Mouse (Mus musculus) lung, embryonic 14.5 days (tissue): Measurements from ENCODE around the gene Clstn2. TPM values are rescaled to one million over a fixed set of nuclear protein-coding genes. Genes with fewer than 3 reads are reported as not detected.
A peak's percentile ranks its signal among the peaks of the same experiment; 100 is the strongest.

ENCODE experiments used
- ATAC-seq: fragments of 200-750 bp; cut with Nextera tagmentation; 2 replicates; pipeline ENCODE4 v1.8.0; 2017; ENCODE audit warnings: mild to moderate bottlenecking, moderate TSS enrichment, moderate library complexity; ENCODE audit not compliant: insufficient read depth
- DNase-seq: peaks from one replicate; pipeline ENCODE4 v3.0.0-alpha.2; 2015
- H3K27ac ChIP-seq: fragments of 300-500 bp; sonication (generic); 2 replicates; pipeline ENCODE4 v1.5.1; 2014; ENCODE audit warnings: low read depth, mild to moderate bottlenecking, moderate library complexity
- H3K27me3 ChIP-seq: fragments of 300-500 bp; sonication (generic); 2 replicates; pipeline ENCODE4 v1.6.1; 2014; ENCODE audit warnings: low read length, control low read depth; ENCODE audit not compliant: insufficient read depth
- H3K36me3 ChIP-seq: fragments of 300-500 bp; sonication (generic); 2 replicates; pipeline ENCODE4 v1.6.1; 2014; ENCODE audit warnings: control low read depth; ENCODE audit not compliant: insufficient read depth
- H3K4me1 ChIP-seq: fragments of 300-500 bp; sonication (generic); 2 replicates; pipeline ENCODE4 v1.6.1; 2014; ENCODE audit warnings: antibody characterized with exemption, control low read depth; ENCODE audit not compliant: insufficient read depth
- H3K4me2 ChIP-seq: fragments of 300-500 bp; sonication (generic); 2 replicates; pipeline ENCODE4 v1.6.1; 2014; ENCODE audit warnings: mild to moderate bottlenecking
- H3K4me3 ChIP-seq: fragments of 300-500 bp; sonication (generic); 2 replicates; pipeline ENCODE4 v1.5.1; 2014; ENCODE audit warnings: low read depth, low read length
- H3K9ac ChIP-seq: fragments of 300-500 bp; sonication (generic); 2 replicates; pipeline ENCODE4 v1.6.1; 2014
- H3K9me3 ChIP-seq: fragments of 300-500 bp; sonication (generic); 2 replicates; pipeline ENCODE4 v1.6.1; 2016; ENCODE audit warnings: low read depth, low read length, control low read depth
- CTCF ChIP-seq: IDR thresholded peaks from 2 replicates; pipeline ENCODE4 v1.5.1; 2016; ENCODE audit warnings: antibody characterized with exemption, low read depth
- WGBS: fragments of 180-500 bp; shearing (Covaris S2); extraction: QIAGEN DNeasy Blood & Tissue Kit; methylation state at CpG from one replicate; pipeline ENCODE4 v1.1.7; 2014; 5-methylcytosine and 5-hydroxymethylcytosine counted together
- polyA plus RNA-seq: library from polyadenylated mRNA; unstranded; fragments of >200 nt; fragmentation: Nextera tagmentation; extraction: Ambion mirVana; gene quantifications from 2 replicates; pipeline ENCODE4 v1.2.1, GENCODE M21; 2014

The Clstn2 gene
- polyA plus RNA-seq, 1 experiment from 2014 or later: 2.0 TPM

DNA sequence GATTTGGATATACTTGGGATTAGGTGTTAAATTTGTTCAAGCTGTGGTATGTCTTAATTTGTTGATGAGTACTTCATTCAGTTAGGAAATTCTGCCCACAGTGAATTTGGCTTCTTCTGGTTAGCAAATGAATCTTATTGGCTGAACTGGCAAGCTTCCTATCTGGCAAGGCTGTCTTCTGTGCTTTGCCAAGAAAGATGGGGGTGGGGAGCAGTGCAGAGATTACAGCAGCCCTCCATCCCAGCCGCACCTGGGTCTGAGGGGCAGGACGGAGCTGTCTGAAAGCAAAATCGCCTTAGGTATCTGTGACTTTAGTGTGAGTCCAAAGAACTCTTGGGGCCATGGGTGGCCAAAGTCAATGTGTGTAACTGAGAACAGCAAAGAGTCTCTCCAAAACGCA lies 40.9 kb downstream of the Clstn2 start:
- Histone ChIP-seq H3K36me3 (no peaks in the 10 kb centered on the region), H3K4me2 (no peak overlapping the region), H3K9ac (no peak overlapping the region), H3K4me1 (0 out of 2 replicates have a peak, but pooled peaks cover 4% of the 10 kb centered on the region), H3K27ac (no peak overlapping the region), H3K9me3 (no peaks in the 10 kb centered on the region), H3K4me3 (no peak overlapping the region), H3K27me3 (no peaks in the 10 kb centered on the region)
- no peak for TF ChIP-seq CTCF
- 36% methylated on average over 4 of the region's 4 CpGs for WGBS
- ATAC-seq (no peak), DNase-seq (peak; percentile 21)

DNA sequence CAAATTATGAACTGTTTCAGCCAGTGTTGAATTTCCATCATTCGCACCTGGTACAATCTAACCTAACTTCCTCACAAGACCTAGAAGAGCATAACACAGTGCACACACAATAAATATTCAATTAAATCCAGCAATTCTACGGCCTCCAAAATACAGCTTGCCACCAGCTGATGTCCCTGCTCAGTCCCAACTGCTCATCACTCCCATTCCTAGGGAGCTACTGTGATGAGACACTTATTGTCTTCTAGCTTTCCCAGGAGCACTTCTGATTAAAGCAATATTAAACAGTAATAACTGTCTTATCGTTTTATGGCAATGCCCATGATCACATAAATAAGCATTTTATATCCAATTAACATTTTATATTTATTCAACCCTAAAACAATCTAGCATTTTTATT lies 55.6 kb downstream of the Clstn2 start:
- TF ChIP-seq CTCF: no peak
- ATAC-seq: no peak
- no peaks in the 10 kb centered on the region for H3K4me1 ChIP-seq
- H3K27ac ChIP-seq: no peak overlapping the region
- H3K9me3 ChIP-seq: no peaks in the 10 kb centered on the region
- H3K4me2 ChIP-seq: no peak overlapping the region
- no peak overlapping the region for H3K4me3 ChIP-seq
- no peaks in the 10 kb centered on the region for H3K36me3 ChIP-seq
- no peak for DNase-seq
- H3K9ac ChIP-seq: no peak overlapping the region
- H3K27me3 ChIP-seq: no peaks in the 10 kb centered on the region
- WGBS: 81% methylated on average over 3 of the region's 3 CpGs

DNA sequence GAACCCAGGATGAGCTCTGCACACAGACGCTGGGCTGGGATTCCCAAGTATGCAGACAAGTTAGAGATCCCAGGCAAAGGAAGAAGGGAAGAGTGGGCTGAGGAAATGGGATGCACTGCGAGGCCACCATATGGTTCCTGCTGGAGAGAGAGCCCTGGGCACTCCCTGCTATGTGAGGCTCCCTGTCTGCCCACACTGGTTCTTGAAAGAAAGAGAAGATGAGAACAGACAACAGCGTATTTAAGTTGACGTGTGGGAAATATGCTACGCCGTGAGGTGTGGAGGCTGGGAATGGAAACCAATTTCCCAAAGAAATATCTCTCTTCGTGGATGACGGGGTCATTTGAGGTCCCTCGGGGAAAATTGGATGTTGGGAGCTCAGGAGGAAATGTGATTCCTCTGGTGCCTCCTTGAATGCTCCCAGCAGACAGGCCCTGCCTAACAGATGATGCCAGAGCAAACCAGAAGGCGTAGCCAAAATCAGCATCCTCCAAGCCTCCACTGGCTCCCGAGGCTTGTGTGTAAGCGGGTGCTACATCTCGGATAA lies 58.1 kb downstream of the Clstn2 start:
- Histone ChIP-seq H3K27me3 (no peaks in the 10 kb centered on the region), H3K36me3 (no peaks in the 10 kb centered on the region), H3K9me3 (no peaks in the 10 kb centered on the region), H3K4me3 (no peak overlapping the region), H3K27ac (no peak overlapping the region), H3K4me1 (no peaks in the 10 kb centered on the region), H3K9ac (no peak overlapping the region), H3K4me2 (no peak overlapping the region)
- no peak for TF ChIP-seq CTCF
- WGBS: 75% methylated on average over 13 of the region's 13 CpGs
- DNase-seq (no peak), ATAC-seq (no peak)

DNA sequence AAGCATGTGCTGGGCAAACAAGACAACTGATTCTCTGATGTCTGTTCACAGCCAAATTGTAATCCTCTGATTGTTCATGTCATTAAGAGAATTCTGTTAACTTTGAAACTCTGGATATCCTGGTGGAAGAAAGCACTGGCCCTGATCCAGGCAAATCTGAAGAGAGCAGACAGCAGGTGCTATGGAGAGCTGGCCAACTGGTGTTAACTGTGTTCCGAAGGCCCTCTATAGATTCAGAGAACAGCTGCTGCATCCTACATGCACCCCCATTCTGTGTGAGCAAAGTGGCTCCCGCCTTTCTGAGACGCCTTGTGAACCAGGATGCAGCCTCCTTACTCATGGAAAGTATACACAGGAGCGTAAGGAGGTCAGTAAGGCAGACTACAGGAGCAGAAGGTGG lies 66.3 kb downstream of the Clstn2 start:
- Histone ChIP-seq H3K36me3 (no peaks in the 10 kb centered on the region), H3K4me2 (no peak overlapping the region), H3K4me1 (no peaks in the 10 kb centered on the region), H3K9me3 (no peaks in the 10 kb centered on the region), H3K9ac (no peak overlapping the region), H3K27ac (no peak overlapping the region), H3K4me3 (no peak overlapping the region), H3K27me3 (no peaks in the 10 kb centered on the region)
- 63% methylated on average over 4 of the region's 4 CpGs for WGBS
- TF ChIP-seq CTCF: no peak
- ATAC-seq (no peak), DNase-seq (no peak)

DNA sequence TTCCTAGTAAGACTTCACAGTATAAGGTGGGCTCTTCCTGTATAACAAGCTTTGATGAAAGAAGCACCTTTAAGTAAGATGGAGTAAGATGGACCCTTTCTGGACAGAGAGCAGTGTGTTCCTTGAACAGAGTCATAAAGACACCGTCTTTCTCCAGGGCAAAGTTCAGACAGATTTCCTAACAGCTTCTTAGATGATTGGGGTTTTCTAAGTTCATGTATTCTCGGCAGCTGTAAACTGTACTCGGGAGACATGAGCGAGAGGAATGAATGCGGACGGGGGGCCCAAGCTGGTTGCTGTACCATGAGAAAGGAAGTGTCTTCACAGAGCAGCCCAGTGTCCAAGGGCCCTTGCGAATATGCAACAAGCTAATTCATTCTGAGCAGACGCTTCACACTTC lies 75.5 kb downstream of the Clstn2 start:
- H3K9ac ChIP-seq: no peak overlapping the region
- H3K27me3 ChIP-seq: no peaks in the 10 kb centered on the region
- H3K9me3 ChIP-seq: no peaks in the 10 kb centered on the region
- H3K27ac ChIP-seq: no peak overlapping the region
- H3K4me2 ChIP-seq: no peak overlapping the region
- DNase-seq: no peak
- no peak overlapping the region for H3K4me3 ChIP-seq
- H3K4me1 ChIP-seq: no peaks in the 10 kb centered on the region
- WGBS: 65% methylated on average over 8 of the region's 8 CpGs
- TF ChIP-seq CTCF: no peak
- ATAC-seq: no peak
- H3K36me3 ChIP-seq: no peaks in the 10 kb centered on the region

DNA sequence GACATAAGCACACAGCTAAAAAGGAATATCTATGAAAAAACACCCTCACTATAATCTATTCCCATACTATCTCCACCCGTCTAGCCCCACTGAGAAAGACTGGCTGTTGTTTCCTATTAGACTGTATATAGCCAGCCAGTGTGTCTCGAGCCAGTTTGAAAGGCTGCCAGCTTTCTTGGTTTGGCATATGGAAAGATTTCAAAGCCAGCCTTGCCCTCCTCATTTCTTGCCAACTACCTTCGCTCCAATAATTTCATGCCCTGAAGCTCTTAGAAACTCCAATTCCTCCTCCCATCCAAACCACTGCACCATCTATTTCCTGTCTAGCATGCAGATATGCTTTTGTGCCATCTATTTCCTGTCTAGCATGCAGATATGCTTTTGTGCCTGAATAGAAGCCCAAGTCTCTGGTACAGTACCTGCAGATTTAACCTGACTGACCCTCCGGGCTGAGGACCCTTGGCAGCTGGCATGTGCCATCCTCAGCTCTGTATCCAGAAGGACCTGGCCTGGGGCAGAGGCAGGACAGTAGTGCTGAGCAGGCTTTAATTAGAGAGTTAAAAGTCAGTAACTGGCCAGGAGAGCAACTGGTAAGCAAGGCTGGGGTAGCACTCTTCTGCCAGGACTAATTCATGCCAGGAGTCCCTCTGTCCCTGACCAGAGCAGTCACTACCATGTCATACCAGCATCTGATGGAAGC lies 76.4 kb downstream of the Clstn2 start:
- 64% methylated on average over 4 of the region's 4 CpGs for WGBS
- no peak overlapping the region for H3K4me2 ChIP-seq
- no peak overlapping the region for H3K9ac ChIP-seq
- H3K36me3 ChIP-seq: no peaks in the 10 kb centered on the region
- H3K27me3 ChIP-seq: no peaks in the 10 kb centered on the region
- DNase-seq (peak; percentile 19), ATAC-seq (no peak)
- H3K4me1 ChIP-seq: no peaks in the 10 kb centered on the region
- H3K9me3 ChIP-seq: no peaks in the 10 kb centered on the region
- H3K27ac ChIP-seq: no peak overlapping the region
- H3K4me3 ChIP-seq: no peak overlapping the region
- no peak for TF ChIP-seq CTCF

DNA sequence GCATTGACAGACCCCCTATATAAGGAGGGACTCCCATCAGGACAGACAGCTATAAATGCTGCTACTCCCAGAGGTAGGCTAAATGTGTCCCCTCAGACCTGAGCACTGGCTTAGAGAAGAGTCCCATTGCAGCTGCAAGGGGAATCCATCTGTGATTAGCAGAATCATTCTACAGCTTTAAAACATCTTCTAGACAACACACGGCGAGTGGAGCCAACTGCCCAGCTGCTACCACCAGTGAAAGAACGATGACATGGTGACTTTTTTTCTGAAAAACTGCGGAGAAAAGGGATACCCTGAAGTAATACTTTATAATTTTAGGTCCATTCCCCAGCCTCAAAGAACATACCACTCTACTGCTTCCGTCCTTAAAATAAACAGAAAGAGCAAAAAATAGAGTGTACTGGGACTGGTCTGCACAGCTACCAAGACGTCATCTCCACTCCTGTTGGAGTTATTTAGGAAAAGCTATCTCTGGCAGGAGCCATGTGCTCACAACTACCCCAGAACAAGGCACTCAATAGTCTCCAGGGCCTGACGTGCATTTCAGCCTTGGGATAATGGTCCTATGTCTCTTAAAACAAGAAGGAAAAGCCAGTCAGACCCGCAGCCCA lies 79.1 kb downstream of the Clstn2 start:
- H3K4me2 ChIP-seq: no peak overlapping the region
- TF ChIP-seq CTCF: no peak
- ATAC-seq (no peak), DNase-seq (peak; percentile 46)
- no peak overlapping the region for H3K9ac ChIP-seq
- no peak overlapping the region for H3K4me3 ChIP-seq
- H3K9me3 ChIP-seq: no peaks in the 10 kb centered on the region
- no peaks in the 10 kb centered on the region for H3K27me3 ChIP-seq
- WGBS: 50% methylated on average over 8 of the region's 8 CpGs
- H3K4me1 ChIP-seq: no peaks in the 10 kb centered on the region
- H3K27ac ChIP-seq: no peak overlapping the region
- no peaks in the 10 kb centered on the region for H3K36me3 ChIP-seq
